Mouse (Mus musculus) gastrocnemius, postnatal 10 days (tissue): ENCODE results near the gene Dqx1. TPM values are rescaled to one million over a fixed set of nuclear protein-coding genes. Genes with fewer than 3 reads are reported as not detected.

Source experiments
- DNase-seq: peaks from one replicate; pipeline ENCODE4 v3.0.0; 2021; ENCODE audit warnings: mixed read lengths
- microRNA-seq, 2 experiments: library from miRNA; unstranded; fragments of <30 nt; microRNA quantifications; one replicate each; pipeline ENCODE4 v1.2.0; 2021
- total RNA-seq, 2 experiments: library from RNA; stranded (reverse); gene quantifications; 2 replicates each; pipeline ENCODE4 v1.2.3; 2021

Dqx1 gene
- total RNA-seq, 2 experiments from 2014 or later: 0.42 to 0.65 TPM

- DNase-seq: peak; percentile 88
Observed at GRCm38 (mm10) chr6:83107566-83108400, 50.1 kb downstream of the Dqx1 start.

GRCm38 (mm10) chr6:83108762-83109668 lies 51.4 kb downstream of the Dqx1 start, which contains the start of gene Mrpl53:
Mrpl53 (plus strand) TSS chr6:83109040.
- DNase-seq: peak; percentile 84

- no peak for DNase-seq
Observed at GRCm38 (mm10) chr6:83111510-83112136, 54.0 kb downstream of the Dqx1 start.

GRCm38 (mm10) chr6:83115011-83115671 lies 57.5 kb downstream of the Dqx1 start, which contains the start of gene Mogs:
Mogs (plus strand) TSS chr6:83115496.
- peak; percentile 94 for DNase-seq

GRCm38 (mm10) chr6:83115682-83116372 lies 58.2 kb downstream of the Dqx1 start:
- DNase-seq: no peak

- DNase-seq: no peak
Observed at GRCm38 (mm10) chr6:83116373-83117164, 58.9 kb downstream of the Dqx1 start.

Small RNAs within 50 kb of the gene (microRNA-seq; reads per million reads assigned to microRNA genes)
- gene Mir3470a (0 reads per million in 2 experiments), gene Mir7040 (0 to 0.32 reads per million in 2 experiments)

Other genes with a start within 250 kb of the Dqx1 start
- gene Sema4f, start 118.1 kb upstream of the Dqx1 start, total RNA-seq: under 1 TPM; 0.47 to 0.49 TPM
- gene M1ap, start 110.9 kb upstream of the Dqx1 start, total RNA-seq: under 1 TPM in 1 of 2 experiments, not detected in 1; 0.49 TPM
- gene Dok1, start 24.4 kb upstream of the Dqx1 start, total RNA-seq: 10 to 100 TPM in 1 of 2 experiments, 1 to 10 TPM in 1; 6.2 to 10.7 TPM
- 10 to 100 TPM; 10.5 to 11.9 TPM for gene Loxl3, start 23.7 kb upstream of the Dqx1 start, total RNA-seq
- gene Aup1, start 3.3 kb upstream of the Dqx1 start, total RNA-seq: 10 to 100 TPM; 66.9 to 70.7 TPM
- gene Htra2, start 2.6 kb upstream of the Dqx1 start, total RNA-seq: 10 to 100 TPM; 23.8 to 28.4 TPM
- gene Tlx2, start 12.4 kb downstream of the Dqx1 start, total RNA-seq: not detected
- 1 to 10 TPM; 5.5 to 8.5 TPM for gene Pcgf1, start 20.0 kb downstream of the Dqx1 start, total RNA-seq
- 1 to 10 TPM in 1 of 2 experiments, under 1 TPM in 1; 0.33 to 1.3 TPM for gene Lbx2, start 28.5 kb downstream of the Dqx1 start, total RNA-seq
- 1 to 10 TPM in 1 of 2 experiments, under 1 TPM in 1; 0.19 to 1.2 TPM for gene Ccdc142, start 43.8 kb downstream of the Dqx1 start, total RNA-seq
- 1 to 10 TPM; 1.4 to 2.3 TPM for gene Gm42688, start 43.8 kb downstream of the Dqx1 start, total RNA-seq
- gene Mrpl53, start 51.2 kb downstream of the Dqx1 start, total RNA-seq: 100 to 1,000 TPM; 101 to 114 TPM
- 10 to 100 TPM; 11.0 to 15.7 TPM for gene Mogs, start 57.7 kb downstream of the Dqx1 start, total RNA-seq
- 10 to 100 TPM; 48.0 to 52.3 TPM for gene Wbp1, start 63.7 kb downstream of the Dqx1 start, total RNA-seq
- gene Ino80b, start 67.6 kb downstream of the Dqx1 start, total RNA-seq: 10 to 100 TPM; 13.1 to 15.2 TPM
- gene Rtkn, start 77.6 kb downstream of the Dqx1 start, total RNA-seq: 10 to 100 TPM; 22.3 to 24.5 TPM
- gene Wdr54, start 98.6 kb downstream of the Dqx1 start, total RNA-seq: 1 to 10 TPM in 1 of 2 experiments, under 1 TPM in 1; 0.43 to 1.4 TPM
- gene 1700003E16Rik, start 98.6 kb downstream of the Dqx1 start, total RNA-seq: under 1 TPM in 1 of 2 experiments, not detected in 1; 0.23 TPM
- gene Dctn1, start 108.1 kb downstream of the Dqx1 start, total RNA-seq: 100 to 1,000 TPM; 126 to 132 TPM
- gene Slc4a5, start 162.0 kb downstream of the Dqx1 start, total RNA-seq: under 1 TPM in 1 of 2 experiments, not detected in 1; 0.05 TPM